Mouse (Mus musculus) bone marrow, adult 2 months (tissue): ENCODE data around the gene Cox4i1.

Experiments used
- CTCF ChIP-seq: fragments of 200-500 bp; IDR thresholded peaks from 2 replicates; pipeline ENCODE4 v1.5.1; 2011; ENCODE audit warnings: low read length, control low read depth; ENCODE audit not compliant: control insufficient read depth, insufficient read depth
- POLR2A ChIP-seq: fragments of 200-500 bp; IDR thresholded peaks from 2 replicates; pipeline ENCODE4 v1.6.1; 2011; ENCODE audit warnings: low read depth, mild to moderate bottlenecking, control low read depth, low read length, borderline replicate concordance; ENCODE audit not compliant: control insufficient read depth

DNA sequence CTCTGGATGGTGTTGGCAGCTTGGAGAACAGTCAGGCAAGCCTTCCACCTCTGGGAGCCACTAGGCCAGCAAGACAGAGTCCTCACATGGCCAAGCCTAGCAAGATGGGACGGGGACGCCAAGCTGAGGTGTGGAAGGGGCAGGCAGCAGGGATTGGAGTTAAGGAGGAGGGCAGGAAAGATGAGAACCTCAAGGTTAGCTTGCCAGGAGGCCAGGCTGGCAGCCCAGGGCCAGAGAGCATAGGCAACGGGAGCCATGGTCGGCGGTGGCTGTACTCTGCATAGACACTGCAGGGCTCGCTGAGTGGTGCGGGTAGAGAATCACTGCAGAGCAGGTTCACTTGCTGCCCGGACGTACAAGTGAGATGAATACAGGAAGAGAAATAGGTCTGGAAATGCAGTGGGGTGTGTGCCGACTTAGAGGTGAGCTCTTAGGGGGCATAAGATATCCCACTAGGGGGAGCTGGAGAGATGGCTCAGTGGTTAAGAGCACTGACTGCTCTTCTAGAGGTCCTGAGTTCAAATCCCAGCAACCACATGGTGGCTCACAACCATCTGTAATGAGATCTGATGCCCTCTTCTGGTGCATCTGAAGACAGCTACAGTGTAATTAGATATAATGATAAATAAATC is 25.9 kb upstream of the Cox4i1 start:
- TF ChIP-seq CTCF: no peak
- no peak for TF ChIP-seq POLR2A
